Mouse (Mus musculus) neutrophil, adult 5-6 weeks (primary cell): ENCODE measurements around the gene Fras1. TPM values are rescaled to one million over a fixed set of nuclear protein-coding genes. Genes with fewer than 3 reads are reported as not detected.

Experiments
- ATAC-seq: fragments of 151-379, 151-347 bp; 2 replicates; pipeline ENCODE4 v1.8.0; 2017; ENCODE audit warnings: mild to moderate bottlenecking, moderate TSS enrichment; ENCODE audit not compliant: insufficient number of reproducible peaks, poor library complexity, low FRiP score, severe bottlenecking; ENCODE audit errors: extremely low read depth
- total RNA-seq: library from RNA; stranded (forward); fragments of 200-1000 nt; gene quantifications from 2 replicates; pipeline ENCODE4 v1.2.3, GENCODE M21; 2017

Gene Fras1
- total RNA-seq, 1 experiment from 2014 or later: not detected

GRCm38 (mm10) chr5:96536527-96536926 is 162.8 kb downstream of the Fras1 start:
- ATAC-seq: no peak

- ATAC-seq: no peak
Measured at GRCm38 (mm10) chr5:96536937-96537336, 163.2 kb downstream of the Fras1 start.

DNA sequence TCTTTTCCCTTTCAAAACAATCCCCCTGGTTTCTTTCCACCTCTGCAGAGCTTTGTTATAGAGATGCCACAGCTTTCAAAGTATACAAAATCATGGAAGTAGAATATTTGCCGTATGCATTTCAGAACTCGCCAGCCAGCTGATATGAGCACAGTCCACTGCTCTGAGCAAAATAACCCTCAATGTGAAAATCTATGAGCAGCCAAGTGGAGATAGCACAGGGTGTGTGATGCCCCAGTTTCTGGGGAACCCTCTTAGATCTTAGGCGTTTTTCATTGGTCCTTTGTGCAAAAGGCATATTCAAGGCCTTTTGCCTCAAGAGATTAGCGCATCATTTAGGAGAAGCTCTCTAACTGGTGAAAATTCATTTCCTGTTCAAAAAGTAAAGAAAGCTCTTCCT is 170.4 kb downstream of the Fras1 start:
- no peak for ATAC-seq

- no peak for ATAC-seq
Measured at GRCm38 (mm10) chr5:96545994-96546393, 172.2 kb downstream of the Fras1 start.

- ATAC-seq: no peak
Measured at GRCm38 (mm10) chr5:96554940-96555679, 181.4 kb downstream of the Fras1 start.

DNA sequence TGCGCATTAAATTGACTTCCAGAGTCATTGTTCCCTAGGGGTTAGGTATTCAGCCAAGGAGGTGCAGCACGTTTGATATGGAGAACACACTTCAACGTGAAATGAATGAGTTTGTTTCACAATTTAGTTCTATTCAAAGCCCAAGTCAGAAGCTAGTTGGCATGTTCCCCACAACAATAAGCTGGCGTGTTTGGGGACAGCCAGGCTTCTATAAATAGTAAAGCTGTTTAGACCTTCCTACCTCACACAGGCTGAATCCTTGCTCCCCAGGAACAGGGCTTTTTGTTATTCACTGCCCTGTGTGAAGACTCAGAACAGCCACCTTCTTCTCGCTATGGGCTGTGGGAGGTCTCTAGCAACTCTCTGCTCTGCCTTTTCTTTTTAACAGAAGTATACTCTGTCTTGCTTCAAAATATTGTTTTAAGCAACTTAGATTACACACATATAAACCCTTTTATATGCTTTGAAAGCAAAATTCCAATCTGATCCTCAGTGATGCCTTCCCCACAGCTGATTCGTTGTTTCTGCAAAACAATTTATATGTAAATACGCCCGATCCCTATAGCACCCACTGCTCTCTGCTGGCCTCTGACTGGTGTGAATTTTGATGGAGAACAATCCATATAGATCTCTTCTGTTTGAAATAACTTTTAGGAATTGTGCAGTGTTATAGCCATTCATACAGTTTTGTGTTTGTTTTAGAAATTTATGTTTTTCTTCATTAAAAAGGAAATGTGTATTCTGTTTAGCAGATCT is 184.5 kb downstream of the Fras1 start:
- ATAC-seq: no peak

- no peak for ATAC-seq
Measured at GRCm38 (mm10) chr5:96574586-96574985, 200.8 kb downstream of the Fras1 start.

- no peak for ATAC-seq
Measured at GRCm38 (mm10) chr5:96578705-96579104, 204.9 kb downstream of the Fras1 start.

DNA sequence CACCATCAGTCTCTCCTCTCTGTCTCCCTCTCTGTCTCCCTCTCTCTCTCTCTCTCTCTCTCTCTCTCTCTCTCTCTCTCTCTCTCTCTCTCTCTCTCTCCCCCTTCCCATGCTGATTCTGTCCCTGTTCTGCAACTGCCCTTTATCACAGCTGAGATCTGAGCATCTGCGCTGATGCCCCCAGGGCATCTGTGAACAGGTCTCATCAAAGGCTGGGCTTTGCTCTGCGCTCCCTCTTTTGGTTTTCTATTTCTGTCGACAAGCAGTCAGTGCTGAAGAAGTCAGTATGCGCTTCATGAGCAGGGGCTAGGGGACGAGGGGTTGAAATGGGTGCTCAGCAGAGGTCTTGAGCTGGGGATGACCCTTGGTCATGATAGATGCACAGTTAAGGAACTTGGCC is 206.2 kb downstream of the Fras1 start:
- no peak for ATAC-seq

DNA sequence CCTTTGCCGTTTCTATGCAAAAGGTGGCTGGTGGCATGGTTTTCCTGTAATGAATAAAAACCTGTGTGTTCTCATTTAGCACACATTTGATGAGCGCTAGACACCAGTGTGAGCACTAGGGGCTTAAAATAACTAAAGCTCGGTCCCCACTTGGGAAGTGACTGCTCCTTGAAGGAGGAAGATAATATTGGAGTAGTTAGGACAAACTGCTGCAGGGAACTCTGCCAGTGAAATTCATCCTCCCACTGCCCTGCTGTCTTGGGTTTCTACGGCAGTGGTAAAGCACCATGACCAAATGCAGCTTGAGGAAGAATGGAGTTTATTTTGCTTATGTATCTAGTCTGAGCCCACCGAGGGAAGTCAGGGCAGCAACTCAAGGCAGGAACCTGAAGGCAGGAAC is 211.0 kb downstream of the Fras1 start:
- ATAC-seq: no peak

GRCm38 (mm10) chr5:96590621-96591020 is 216.9 kb downstream of the Fras1 start:
- ATAC-seq: no peak

- no peak for ATAC-seq
Measured at GRCm38 (mm10) chr5:96595793-96596192, 222.0 kb downstream of the Fras1 start.

GRCm38 (mm10) chr5:96603974-96604769 is 230.4 kb downstream of the Fras1 start:
- no peak for ATAC-seq

GRCm38 (mm10) chr5:96608036-96608435 is 234.3 kb downstream of the Fras1 start:
- ATAC-seq: no peak

GRCm38 (mm10) chr5:96608581-96609280 is 235.0 kb downstream of the Fras1 start:
- no peak for ATAC-seq

GRCm38 (mm10) chr5:96612077-96612476 is 238.3 kb downstream of the Fras1 start:
- ATAC-seq: no peak

DNA sequence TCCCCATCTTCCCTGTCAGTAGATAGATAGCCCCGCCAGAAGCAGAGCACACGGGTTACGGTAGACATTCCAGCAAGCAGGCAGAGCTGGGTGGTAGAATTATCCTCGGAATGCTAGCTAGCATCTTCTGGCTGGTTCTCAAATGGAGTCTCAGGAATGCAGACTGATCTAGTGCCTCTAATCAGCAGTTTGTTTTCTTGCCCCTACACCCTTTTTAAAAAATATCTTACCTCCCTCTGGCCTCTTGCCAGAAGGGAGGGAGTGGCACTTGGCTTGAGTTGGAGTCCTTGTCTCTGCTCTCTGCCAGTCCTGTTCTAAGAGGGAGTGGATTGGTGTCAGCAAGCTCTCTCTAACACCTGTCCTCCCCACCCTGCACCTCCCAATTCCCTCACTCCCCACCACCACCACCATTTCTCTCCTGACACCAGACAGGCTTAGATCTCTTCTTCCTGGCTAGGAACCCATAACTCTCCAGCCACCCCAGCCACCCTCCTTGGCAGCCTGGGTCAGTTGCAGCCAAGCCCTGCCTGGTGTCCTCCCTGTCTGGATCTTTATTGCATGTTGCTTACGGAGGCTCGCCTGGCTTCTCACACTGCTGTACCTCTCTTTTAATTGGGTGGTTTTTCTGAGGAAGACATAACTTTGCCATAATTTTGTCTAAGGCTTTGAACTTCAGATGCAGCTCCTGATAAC is 243.3 kb downstream of the Fras1 start:
- no peak for ATAC-seq

GRCm38 (mm10) chr5:96618008-96618407 is 244.3 kb downstream of the Fras1 start:
- ATAC-seq: no peak

DNA sequence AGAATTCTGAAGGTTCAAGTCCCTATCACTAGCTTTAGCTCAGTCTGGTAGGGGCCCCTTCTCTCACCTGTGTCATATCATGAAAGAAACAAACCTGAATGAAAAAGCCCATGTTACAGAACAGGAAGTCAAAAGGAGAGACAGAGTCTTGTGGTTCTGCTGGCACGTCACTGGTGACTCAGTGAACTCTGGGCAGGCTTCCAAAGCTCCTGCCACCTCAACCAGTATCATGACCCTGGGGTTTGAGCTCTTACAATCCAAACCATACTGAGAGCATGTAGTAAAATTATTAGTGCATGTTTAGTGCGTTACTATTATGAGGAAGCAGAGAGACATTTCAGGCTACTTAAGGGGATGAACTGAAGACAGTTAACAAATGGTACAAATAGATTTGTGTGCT is 246.5 kb downstream of the Fras1 start:
- ATAC-seq: no peak
